In the genomic region with DNA sequence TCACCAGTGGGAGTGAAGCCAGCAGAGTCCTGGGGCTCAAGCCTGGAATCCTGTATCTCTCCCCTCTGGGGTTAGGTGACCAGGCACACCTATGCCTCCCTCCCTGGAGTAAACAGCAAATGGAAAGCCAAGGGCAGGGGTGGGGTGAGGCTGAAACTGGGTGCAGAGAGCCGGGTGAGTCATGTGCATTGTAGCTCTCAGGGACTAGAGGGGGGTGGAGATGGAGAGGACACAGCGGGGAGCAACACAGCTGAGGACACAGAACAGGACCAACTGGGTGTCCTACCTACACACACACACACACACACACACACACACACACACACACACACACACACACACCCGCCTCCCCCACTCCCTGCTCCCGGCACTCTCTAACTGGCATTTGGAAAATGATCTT, we compare ENCODE assay signal across 13 mouse cellular contexts. TPM values are rescaled to one million over a fixed set of nuclear protein-coding genes. Genes with fewer than 3 reads are reported as not detected.
DNase-seq lines count a peak whose midpoint lies in the region; ATAC-seq and TF ChIP-seq lines count a peak whose summit lies in the region.
"Had no signal": no experiment of that assay in that cellular context is flagged by ENCODE, and none has a peak within 500 bp of the region (broad histone marks: within the 10 kb centered on the region; RNA-seq: fewer than 3 reads in every experiment).

No protein-coding gene starts in this region.

- no peak for TF ChIP-seq CTCF in lung, postnatal 0 days (IDR thresholded peaks at IDR 0.05)

- WGBS in hindbrain, embryonic 10.5 days = 90% methylated on average over 4 of the region's 4 CpGs
- WGBS in hindbrain, embryonic 16.5 days = 72% methylated on average over 3 of the region's 4 CpGs
- WGBS in lung, postnatal 0 days = 57% methylated on average over 3 of the region's 4 CpGs

- peaks cover 17% of the 10 kb centered on the region for H3K27me3 ChIP-seq in hindbrain, embryonic 10.5 days (ENCODE audit: insufficient read depth, poor library complexity, severe bottlenecking)
- H3K27me3 ChIP-seq in hindbrain, embryonic 16.5 days (replicated peaks; ENCODE audit: control insufficient read depth, insufficient read depth, low read length) = no peaks in the 10 kb centered on the region
- no peaks in the 10 kb centered on the region for H3K27me3 ChIP-seq in lung, postnatal 0 days (replicated peaks; ENCODE audit: insufficient read depth, low read length)
- H3K27me3 ChIP-seq: hindbrain, embryonic 13.5 days; Patski had no signal

- no peak overlapping the region for H3K4me3 ChIP-seq in hindbrain, embryonic 10.5 days
- H3K4me3 ChIP-seq in hindbrain, embryonic 16.5 days (ENCODE audit: low read length) = no peak overlapping the region
- H3K4me3 ChIP-seq in lung, postnatal 0 days (ENCODE audit: low read depth, low read length) = no peak overlapping the region
- H3K4me3 ChIP-seq: hindbrain, embryonic 13.5 days; layer of hippocampus, adult 2 months had no signal

- no peaks in the 10 kb centered on the region for H3K36me3 ChIP-seq in hindbrain, embryonic 10.5 days
- H3K36me3 ChIP-seq in hindbrain, embryonic 16.5 days (ENCODE audit: control insufficient read depth, insufficient read depth, low read length) = no peaks in the 10 kb centered on the region
- no peaks in the 10 kb centered on the region for H3K36me3 ChIP-seq in lung, postnatal 0 days (ENCODE audit: insufficient read depth, low read length)
- H3K36me3 ChIP-seq: hindbrain, embryonic 13.5 days had no signal

- no peaks in the 10 kb centered on the region for H3K9me3 ChIP-seq in hindbrain, embryonic 10.5 days
- no peaks in the 10 kb centered on the region for H3K9me3 ChIP-seq in hindbrain, embryonic 16.5 days (ENCODE audit: control insufficient read depth, low read length)
- H3K9me3 ChIP-seq in lung, postnatal 0 days (ENCODE audit: low read length) = no peaks in the 10 kb centered on the region
- H3K9me3 ChIP-seq: hindbrain, embryonic 13.5 days had no signal

- H3K9ac ChIP-seq in hindbrain, embryonic 16.5 days (ENCODE audit: low read depth, low read length) = no peak overlapping the region
- H3K9ac ChIP-seq in lung, postnatal 0 days (replicated peaks; ENCODE audit: low read depth) = no peak overlapping the region
- H3K9ac ChIP-seq: hindbrain, embryonic 13.5 days had no signal

- ATAC-seq in hindbrain, embryonic 16.5 days = no peak
- ATAC-seq in lung, postnatal 0 days = peak; percentile 84

- no peak for DNase-seq in hindbrain, embryonic 10.5 days (ENCODE audit: low spot score)
- peak; percentile 77 for DNase-seq in urinary bladder, postnatal 14 days (ENCODE audit: low spot score)
- DNase-seq in urinary bladder, postnatal 10 days (ENCODE audit: low spot score) = no peak
- DNase-seq in lung, postnatal 0 days (ENCODE audit: low spot score) = peak; percentile 69
- no peak for DNase-seq in frontal cortex, adult 2 months (ENCODE audit: extremely low spot score in 1 of 2, low spot score in 1 of 2)
- DNase-seq in embryo, embryonic 10 days (ENCODE audit: low spot score) = no peak
- no peak for DNase-seq in gastrocnemius, adult 8-10 months (ENCODE audit: low spot score in 2 of 2)
- DNase-seq: cerebellum, adult 8-10 months; thymus, postnatal 25 days had no signal

- peak overlapping the region; percentile 37; the same call in 1 of the 2 replicates for H3K27ac ChIP-seq in hindbrain, embryonic 10.5 days
- no peak overlapping the region for H3K27ac ChIP-seq in hindbrain, embryonic 16.5 days (ENCODE audit: low read depth, low read length)
- H3K27ac ChIP-seq in lung, postnatal 0 days (ENCODE audit: low read length) = no peak overlapping the region
- H3K27ac ChIP-seq: hindbrain, embryonic 13.5 days; layer of hippocampus, adult 2 months had no signal

- H3K4me1 ChIP-seq in hindbrain, embryonic 10.5 days (replicated peaks) = peaks cover 14% of the 10 kb centered on the region
- H3K4me1 ChIP-seq in hindbrain, embryonic 16.5 days (ENCODE audit: control insufficient read depth, insufficient read depth, low read depth, low read length) = no peaks in the 10 kb centered on the region
- H3K4me1 ChIP-seq in lung, postnatal 0 days (ENCODE audit: insufficient read depth, low read depth, low read length) = no peaks in the 10 kb centered on the region

- TF ChIP-seq EP300 in lung, postnatal 0 days (IDR thresholded peaks at IDR 0.05) = no peak

- no peak overlapping the region for H3K4me2 ChIP-seq in hindbrain, embryonic 16.5 days (ENCODE audit: low read length)
- no peak overlapping the region for H3K4me2 ChIP-seq in lung, postnatal 0 days (replicated peaks; ENCODE audit: low read depth, low read length)
- H3K4me2 ChIP-seq: hindbrain, embryonic 13.5 days had no signal

RNA-seq across cellular contexts. Expression of gene Gpr37l1, which starts 16.0 kb away (rescaled TPM):
- polyA plus RNA-seq in hindbrain, embryonic 10.5 days (2016; fragmentation: Nextera tagmentation; extraction: Ambion mirVana) = not detected in 2 replicates
- 2.7 and 6.1 TPM in 2 replicates for polyA plus RNA-seq in hindbrain, embryonic 16.5 days (2015; fragmentation: Nextera tagmentation; extraction: Ambion mirVana)
- polyA plus RNA-seq in lung, postnatal 0 days (2015; fragmentation: Nextera tagmentation; extraction: Ambion mirVana) = 0.06 and 0.19 TPM in 2 replicates
- polyA plus RNA-seq in frontal cortex, adult 2 months (2012; rRNA removed) = 265 and 291 TPM in 2 replicates
- under 1 TPM; 0.15 to 0.36 (median 0.27) TPM for total RNA-seq in gastrocnemius, adult 8-10 months (2022)

RNA-seq across cellular contexts. Expression of gene Arl8a, which starts 36.8 kb away (rescaled TPM):
- polyA plus RNA-seq in hindbrain, embryonic 10.5 days (2016; fragmentation: Nextera tagmentation; extraction: Ambion mirVana) = 61.1 and 95.3 TPM in 2 replicates
- polyA plus RNA-seq in hindbrain, embryonic 16.5 days (2015; fragmentation: Nextera tagmentation; extraction: Ambion mirVana) = 329 and 392 TPM in 2 replicates
- 51.8 and 56.3 TPM in 2 replicates for polyA plus RNA-seq in lung, postnatal 0 days (2015; fragmentation: Nextera tagmentation; extraction: Ambion mirVana)
- 337 and 341 TPM in 2 replicates for polyA plus RNA-seq in frontal cortex, adult 2 months (2012; rRNA removed)
- total RNA-seq in gastrocnemius, adult 8-10 months (2022) = 10 to 100 TPM; 16.6 to 19.3 (median 18.0) TPM

RNA-seq across cellular contexts. Expression of gene Ptpn7, which starts 50.9 kb away (rescaled TPM):
- polyA plus RNA-seq in hindbrain, embryonic 10.5 days (2016; fragmentation: Nextera tagmentation; extraction: Ambion mirVana) = 1.7 and 2.7 TPM in 2 replicates
- 0.24 and 0.30 TPM in 2 replicates for polyA plus RNA-seq in hindbrain, embryonic 16.5 days (2015; fragmentation: Nextera tagmentation; extraction: Ambion mirVana)
- polyA plus RNA-seq in lung, postnatal 0 days (2015; fragmentation: Nextera tagmentation; extraction: Ambion mirVana) = 2.9 and 3.0 TPM in 2 replicates
- polyA plus RNA-seq in frontal cortex, adult 2 months (2012; rRNA removed) = 0.19 and 0.20 TPM in 2 replicates
- under 1 TPM; 0.12 to 0.22 (median 0.15) TPM for total RNA-seq in gastrocnemius, adult 8-10 months (2022)
- total RNA-seq: layer of hippocampus, adult 2 months had no signal

Comparison
In these comparisons a context has a peak if more than half of its experiments do, and no peak if none do; other contexts are left out.
1. DNase-seq: peak in urinary bladder, postnatal 14 days (single experiment) and lung, postnatal 0 days (single experiment); none in hindbrain, embryonic 10.5 days (single experiment), urinary bladder, postnatal 10 days (single experiment), frontal cortex, adult 2 months (0 of 2), embryo, embryonic 10 days (single experiment) and gastrocnemius, adult 8-10 months (0 of 2).
2. RNA of gene Gpr37l1, which starts 16.0 kb away (polyA plus RNA-seq): 265 to 291 TPM in frontal cortex, adult 2 months; 2.7 to 6.1 TPM in hindbrain, embryonic 16.5 days, 0.06 to 0.19 TPM in lung, postnatal 0 days and not detected in hindbrain, embryonic 10.5 days; every median in the first group is over 10 times any median in the second.